Mouse (Mus musculus): Measurements from ENCODE around the gene Kcnh7. TPM values are rescaled to one million over a fixed set of nuclear protein-coding genes. Genes with fewer than 3 reads are reported as not detected.

The Kcnh7 gene
- total RNA-seq, 4 experiments from 2014 or later, result 0.03 to 0.30 (median 0.06) TPM

- DNase-seq (ENCODE audit: low spot score), result no peak
Measured at GRCm38 (mm10) chr2:62935273-62935874, 248.7 kb downstream of the Kcnh7 start.

- DNase-seq (ENCODE audit: low spot score), result no peak
Measured at GRCm38 (mm10) chr2:62928494-62928893, 255.6 kb downstream of the Kcnh7 start.

- DNase-seq (ENCODE audit: low spot score), result no peak
Measured at GRCm38 (mm10) chr2:62928065-62928464, 256.0 kb downstream of the Kcnh7 start.

- DNase-seq (ENCODE audit: low spot score), result no peak
Measured at GRCm38 (mm10) chr2:62923803-62924202, 260.3 kb downstream of the Kcnh7 start.

- DNase-seq (ENCODE audit: low spot score), result no peak
Measured at GRCm38 (mm10) chr2:62907688-62908087, 276.4 kb downstream of the Kcnh7 start.

GRCm38 (mm10) chr2:62902363-62903353, 281.4 kb downstream of the Kcnh7 start:
- DNase-seq (ENCODE audit: low spot score), result no peak

GRCm38 (mm10) chr2:62878763-62879162, 305.3 kb downstream of the Kcnh7 start:
- DNase-seq (ENCODE audit: low spot score), result no peak

GRCm38 (mm10) chr2:62855391-62855790, 328.7 kb downstream of the Kcnh7 start:
- no peak for DNase-seq (ENCODE audit: low spot score)

- no peak for DNase-seq (ENCODE audit: low spot score)
Measured at GRCm38 (mm10) chr2:62842630-62843029, 341.5 kb downstream of the Kcnh7 start.

GRCm38 (mm10) chr2:62834261-62834660, 349.8 kb downstream of the Kcnh7 start:
- no peak for DNase-seq (ENCODE audit: low spot score)

- DNase-seq (ENCODE audit: low spot score), result no peak
Measured at GRCm38 (mm10) chr2:62819231-62819630, 364.9 kb downstream of the Kcnh7 start.

GRCm38 (mm10) chr2:62816016-62816415, 368.1 kb downstream of the Kcnh7 start:
- DNase-seq (ENCODE audit: low spot score), result no peak

- DNase-seq (ENCODE audit: low spot score), result no peak
Measured at GRCm38 (mm10) chr2:62808813-62809212, 375.3 kb downstream of the Kcnh7 start.

GRCm38 (mm10) chr2:62807476-62807882, 376.6 kb downstream of the Kcnh7 start:
- no peak for DNase-seq (ENCODE audit: low spot score)

GRCm38 (mm10) chr2:62806931-62807330, 377.2 kb downstream of the Kcnh7 start:
- no peak for DNase-seq (ENCODE audit: low spot score)

GRCm38 (mm10) chr2:62804030-62804429, 380.1 kb downstream of the Kcnh7 start:
- DNase-seq (ENCODE audit: low spot score), result no peak

GRCm38 (mm10) chr2:62784460-62785038, 399.5 kb downstream of the Kcnh7 start:
- DNase-seq (ENCODE audit: low spot score), result no peak

GRCm38 (mm10) chr2:62746256-62746655, 437.8 kb downstream of the Kcnh7 start:
- no peak for DNase-seq (ENCODE audit: low spot score)

- DNase-seq (ENCODE audit: low spot score), result no peak
Measured at GRCm38 (mm10) chr2:62743098-62743497, 441.0 kb downstream of the Kcnh7 start.

- no peak for DNase-seq (ENCODE audit: low spot score)
Measured at GRCm38 (mm10) chr2:62730671-62731070, 453.4 kb downstream of the Kcnh7 start.

GRCm38 (mm10) chr2:62727732-62728131, 456.4 kb downstream of the Kcnh7 start:
- DNase-seq (ENCODE audit: low spot score), result no peak

- DNase-seq (ENCODE audit: low spot score), result no peak
Measured at GRCm38 (mm10) chr2:62725946-62726345, 458.1 kb downstream of the Kcnh7 start.
